Mouse (Mus musculus) forebrain, embryonic 13.5 days (tissue): ENCODE data around the gene Cpe. TPM values are rescaled to one million over a fixed set of nuclear protein-coding genes. Genes with fewer than 3 reads are reported as not detected.

Experiments
- ATAC-seq: fragments of 200-750 bp; cut with Nextera tagmentation; 2 replicates; pipeline ENCODE4 v1.8.0; 2017
- H3K27ac ChIP-seq: fragments of 300-500 bp; sonication (generic); 2 replicates; pipeline ENCODE4 v1.5.1; 2015; ENCODE audit warnings: inconsistent platforms, mild to moderate bottlenecking, moderate library complexity
- H3K27me3 ChIP-seq: fragments of 300-500 bp; sonication (generic); 2 replicates; pipeline ENCODE4 v1.6.1; 2015; ENCODE audit warnings: mild to moderate bottlenecking, inconsistent platforms
- H3K36me3 ChIP-seq: fragments of 300-500 bp; sonication (generic); 2 replicates; pipeline ENCODE4 v1.6.1; 2015; ENCODE audit warnings: mild to moderate bottlenecking, inconsistent platforms; ENCODE audit not compliant: poor library complexity, severe bottlenecking
- H3K4me1 ChIP-seq: fragments of 300-500 bp; sonication (generic); 2 replicates; pipeline ENCODE4 v1.6.1; 2015; ENCODE audit warnings: inconsistent platforms
- H3K4me2 ChIP-seq: fragments of 300-500 bp; sonication (generic); 2 replicates; pipeline ENCODE4 v1.6.1; 2015; ENCODE audit warnings: inconsistent platforms, mild to moderate bottlenecking, moderate library complexity
- H3K4me3 ChIP-seq: fragments of 300-500 bp; sonication (generic); 2 replicates; pipeline ENCODE4 v1.5.1; 2015; ENCODE audit warnings: mild to moderate bottlenecking, inconsistent platforms
- H3K9ac ChIP-seq: fragments of 300-500 bp; sonication (generic); 2 replicates; pipeline ENCODE4 v1.6.1; 2015; ENCODE audit warnings: mild to moderate bottlenecking, inconsistent platforms
- H3K9me3 ChIP-seq: fragments of 300-500 bp; sonication (generic); replicated peaks from 2 replicates; pipeline ENCODE4 v1.6.1; 2016; ENCODE audit warnings: inconsistent platforms
- WGBS: fragments of 180-500 bp; shearing (Covaris S2); methylation state at CpG from one replicate; pipeline ENCODE4 v1.1.7; 2015; 5-methylcytosine and 5-hydroxymethylcytosine counted together
- polyA plus RNA-seq: library from polyadenylated mRNA; unstranded; fragments of >200 nt; fragmentation: Nextera tagmentation; extraction: Ambion mirVana; gene quantifications from 2 replicates; pipeline ENCODE4 v1.2.1, GENCODE M21; 2015

Cpe gene
- polyA plus RNA-seq, 1 experiment from 2014 or later: 389 TPM

DNA sequence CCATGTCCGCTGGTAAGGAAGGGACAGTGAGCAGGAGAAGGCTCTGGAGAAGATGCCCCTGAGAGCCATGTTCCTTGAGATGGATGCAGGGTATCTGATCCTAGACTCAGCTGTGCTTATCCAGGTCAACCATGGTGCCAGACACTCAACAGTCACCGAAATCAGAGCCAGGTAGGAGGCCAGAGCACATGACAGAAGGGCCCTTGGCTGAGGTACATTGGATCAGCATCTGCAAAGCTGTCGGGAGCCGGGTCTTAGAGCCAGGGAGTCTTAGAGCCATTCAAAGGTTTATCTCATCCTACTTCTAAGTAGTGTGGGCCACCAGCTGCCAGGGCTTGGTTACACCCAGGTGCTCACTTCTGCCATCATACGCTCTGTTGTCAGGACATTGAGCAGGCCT lies 46.4 kb downstream of the Cpe start:
- no peak for ATAC-seq
- 91% methylated on average over 5 of the region's 5 CpGs for WGBS
- Histone ChIP-seq H3K27me3 (no peaks in the 10 kb centered on the region), H3K4me2 (no peak overlapping the region), H3K4me3 (no peak overlapping the region), H3K36me3 (no peaks in the 10 kb centered on the region), H3K4me1 (peaks cover 12% of the 10 kb centered on the region; the same call in 1 of the 2 replicates), H3K9me3 (no peaks in the 10 kb centered on the region), H3K9ac (no peak overlapping the region), H3K27ac (no peak overlapping the region)

DNA sequence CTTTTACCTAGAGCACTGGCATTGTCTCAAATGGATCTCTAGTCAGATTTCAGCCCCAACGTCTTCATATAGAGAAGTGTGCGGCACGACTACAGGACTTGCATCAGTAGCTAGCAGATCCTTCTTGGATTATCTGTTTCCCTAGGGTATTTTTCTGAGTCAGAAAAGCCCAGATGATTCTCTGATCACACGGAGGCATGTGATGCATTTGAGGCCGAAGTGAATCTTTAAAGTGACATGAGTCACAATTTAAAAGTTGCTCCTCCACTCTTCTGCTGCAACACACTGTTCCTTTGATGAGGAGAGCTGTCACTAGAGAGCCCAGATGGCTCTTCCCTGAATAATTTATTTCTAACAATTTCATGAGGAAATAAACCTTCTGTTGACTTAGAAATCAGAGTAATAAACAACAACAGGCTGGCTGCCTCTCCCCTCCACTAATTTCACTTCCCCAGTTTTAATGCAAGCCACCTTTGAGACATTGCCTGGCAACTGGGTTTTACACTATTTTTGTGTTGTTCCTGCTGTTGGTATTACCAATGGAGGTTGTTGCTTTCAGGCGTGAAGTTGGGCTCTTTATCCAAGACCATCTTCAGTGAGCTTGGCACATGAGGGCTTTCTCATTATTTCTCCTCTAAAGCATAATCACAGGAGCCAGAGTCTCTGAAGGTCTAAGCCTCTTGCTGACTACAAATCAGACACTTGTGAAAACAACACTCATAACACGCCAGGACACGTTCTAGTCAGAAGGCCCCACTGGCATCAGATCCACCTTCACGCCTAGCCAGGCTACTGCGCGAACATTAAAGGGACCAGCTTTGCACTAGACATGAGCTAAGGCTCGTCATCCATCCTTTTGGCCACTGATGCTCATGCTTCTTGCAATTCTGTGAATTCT lies 48.5 kb downstream of the Cpe start:
- Histone ChIP-seq H3K27ac (no peak overlapping the region), H3K9me3 (no peaks in the 10 kb centered on the region), H3K4me1 (peaks cover 30% of the 10 kb centered on the region), H3K9ac (no peak overlapping the region), H3K4me3 (no peak overlapping the region), H3K4me2 (no peak overlapping the region), H3K27me3 (no peaks in the 10 kb centered on the region), H3K36me3 (no peaks in the 10 kb centered on the region)
- ATAC-seq: no peak; the same call in 1 of the 2 replicates
- 86% methylated on average over 12 of the region's 12 CpGs for WGBS

DNA sequence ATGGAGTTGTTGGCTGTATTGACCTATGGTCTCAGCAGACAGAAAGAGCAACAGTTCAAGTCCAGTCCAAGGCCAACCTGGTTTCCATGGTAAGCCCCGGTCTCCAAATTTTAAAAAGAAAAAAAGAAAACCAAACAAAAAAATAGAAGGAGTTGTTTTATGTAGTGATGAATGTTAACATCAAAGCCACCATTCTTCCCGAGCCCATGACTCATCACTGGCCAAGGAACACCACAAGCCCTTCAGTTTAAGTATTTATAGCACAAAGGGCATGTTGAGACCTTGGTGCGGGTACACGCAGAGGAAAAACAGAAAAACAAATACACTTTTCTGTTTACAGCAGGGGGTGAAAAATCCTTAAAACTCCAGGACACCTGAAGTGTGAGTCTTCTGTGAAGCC lies 49.5 kb downstream of the Cpe start:
- WGBS: 80% methylated on average over 4 of the region's 4 CpGs
- H3K9me3 ChIP-seq: no peaks in the 10 kb centered on the region
- no peak for ATAC-seq
- no peak overlapping the region for H3K4me2 ChIP-seq
- H3K4me1 ChIP-seq: peaks cover 30% of the 10 kb centered on the region
- H3K36me3 ChIP-seq: no peaks in the 10 kb centered on the region
- no peak overlapping the region for H3K9ac ChIP-seq
- H3K4me3 ChIP-seq: no peak overlapping the region
- H3K27me3 ChIP-seq: no peaks in the 10 kb centered on the region
- H3K27ac ChIP-seq: no peak overlapping the region

GRCm38 (mm10) chr8:64642799-64643198 lies 50.1 kb downstream of the Cpe start:
- Histone ChIP-seq H3K36me3 (0 out of 2 replicates have a peak, but pooled peaks cover 3% of the 10 kb centered on the region), H3K9ac (no peak overlapping the region), H3K4me2 (no peak overlapping the region), H3K27ac (no peak overlapping the region), H3K9me3 (no peaks in the 10 kb centered on the region), H3K4me1 (peaks cover 30% of the 10 kb centered on the region), H3K27me3 (no peaks in the 10 kb centered on the region), H3K4me3 (no peak overlapping the region)
- ATAC-seq: no peak
- 94% methylated on average over 3 of the region's 3 CpGs for WGBS

DNA sequence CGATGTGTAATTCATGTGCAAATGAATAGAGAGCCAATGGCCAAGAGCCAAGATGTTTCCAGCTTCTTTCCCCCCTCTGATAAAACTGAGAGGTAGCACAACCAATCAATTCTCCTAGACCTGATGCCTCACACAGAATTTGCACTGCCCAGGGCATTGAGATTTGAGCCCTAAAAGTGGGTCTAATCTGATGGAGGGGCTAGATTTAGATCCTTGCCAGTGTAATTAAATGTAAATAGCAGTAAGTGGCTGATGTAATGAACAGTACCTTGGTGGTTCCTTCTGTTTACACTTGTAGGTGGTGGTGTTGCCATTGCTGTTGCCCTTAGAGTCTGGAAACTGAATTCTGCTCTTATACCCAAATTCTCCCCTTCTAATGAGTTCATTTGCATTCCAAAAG lies 52.3 kb downstream of the Cpe start:
- WGBS: 22% methylated on average over 1 of the region's 1 CpGs
- peak; percentile 72 for ATAC-seq
- H3K4me2 ChIP-seq: no peak overlapping the region
- no peak overlapping the region for H3K4me3 ChIP-seq
- 0 out of 2 replicates have a peak, but pooled peaks cover 7% of the 10 kb centered on the region for H3K36me3 ChIP-seq
- peaks cover 30% of the 10 kb centered on the region for H3K4me1 ChIP-seq
- no peaks in the 10 kb centered on the region for H3K27me3 ChIP-seq
- H3K9me3 ChIP-seq: no peaks in the 10 kb centered on the region
- peak overlapping the region; percentile 25; the same call in 1 of the 2 replicates for H3K27ac ChIP-seq
- no peak overlapping the region for H3K9ac ChIP-seq

- 85% methylated on average over 5 of the region's 5 CpGs for WGBS
- peaks cover 27% of the 10 kb centered on the region for H3K4me1 ChIP-seq
- H3K36me3 ChIP-seq: 0 out of 2 replicates have a peak, but pooled peaks cover 7% of the 10 kb centered on the region
- H3K27ac ChIP-seq: no peak overlapping the region
- H3K27me3 ChIP-seq: no peaks in the 10 kb centered on the region
- no peak for ATAC-seq
- no peak overlapping the region for H3K4me3 ChIP-seq
- no peaks in the 10 kb centered on the region for H3K9me3 ChIP-seq
- H3K4me2 ChIP-seq: no peak overlapping the region
- no peak overlapping the region for H3K9ac ChIP-seq
These were observed 53.2 kb downstream of the Cpe start for GRCm38 (mm10) chr8:64639676-64640075.

- H3K9ac ChIP-seq: no peak overlapping the region
- no peak overlapping the region for H3K4me3 ChIP-seq
- no peaks in the 10 kb centered on the region for H3K9me3 ChIP-seq
- no peak for ATAC-seq
- H3K27me3 ChIP-seq: no peaks in the 10 kb centered on the region
- no peak overlapping the region for H3K27ac ChIP-seq
- 92% methylated on average over 3 of the region's 3 CpGs for WGBS
- H3K4me1 ChIP-seq: peaks cover 4% of the 10 kb centered on the region
- H3K36me3 ChIP-seq: 0 out of 2 replicates have a peak, but pooled peaks cover 7% of the 10 kb centered on the region
- H3K4me2 ChIP-seq: no peak overlapping the region
These were observed 58.0 kb downstream of the Cpe start for GRCm38 (mm10) chr8:64634901-64635300.

- H3K36me3 ChIP-seq: 0 out of 2 replicates have a peak, but pooled peaks cover 7% of the 10 kb centered on the region
- H3K4me2 ChIP-seq: no peak overlapping the region
- H3K4me3 ChIP-seq: no peak overlapping the region
- H3K27ac ChIP-seq: no peak overlapping the region
- no peaks in the 10 kb centered on the region for H3K9me3 ChIP-seq
- no peak for ATAC-seq
- 65% methylated on average over 8 of the region's 8 CpGs for WGBS
- H3K27me3 ChIP-seq: no peaks in the 10 kb centered on the region
- H3K4me1 ChIP-seq: peaks cover 4% of the 10 kb centered on the region
- H3K9ac ChIP-seq: no peak overlapping the region
These were observed 58.6 kb downstream of the Cpe start for GRCm38 (mm10) chr8:64634131-64634865.

DNA sequence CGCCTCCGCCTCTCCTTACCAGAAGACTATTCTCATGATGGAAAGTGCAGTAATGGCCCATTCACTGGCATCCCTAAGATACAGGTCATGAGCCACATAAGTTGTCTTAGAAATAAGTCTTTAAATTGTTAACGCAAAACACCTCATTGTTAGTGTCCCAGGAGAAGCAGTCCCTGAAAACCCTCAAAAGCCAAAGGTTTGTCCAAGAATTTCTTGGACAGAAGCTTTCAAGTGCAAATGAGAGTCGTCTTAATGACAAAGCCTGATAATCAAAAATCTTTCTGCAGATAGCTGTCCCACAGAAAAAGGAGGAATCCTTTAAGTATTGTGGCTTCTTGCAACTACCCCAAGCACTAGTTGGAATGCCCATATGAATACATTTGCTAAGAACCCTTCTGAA lies 60.7 kb downstream of the Cpe start:
- Histone ChIP-seq H3K9ac (no peak overlapping the region), H3K36me3 (0 out of 2 replicates have a peak, but pooled peaks cover 3% of the 10 kb centered on the region)

DNA sequence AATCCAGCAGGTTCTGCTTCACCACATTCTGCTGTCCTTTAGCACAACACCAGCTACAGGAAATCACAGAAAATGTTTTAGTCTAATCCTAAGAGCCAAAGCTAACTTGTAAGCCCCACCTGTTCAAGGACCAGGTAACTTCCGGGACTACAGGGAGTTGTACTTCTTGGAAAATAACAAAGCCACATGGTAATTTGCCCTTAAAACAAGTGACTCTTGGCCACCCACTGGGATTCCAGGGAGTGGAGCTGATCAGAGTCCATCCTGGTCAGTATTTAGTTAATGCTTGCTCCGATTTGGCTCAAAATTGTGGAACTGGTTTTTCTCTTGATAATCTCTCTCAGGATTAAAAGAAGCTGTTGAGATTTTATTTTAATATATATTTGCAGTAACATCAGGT lies 61.1 kb downstream of the Cpe start:
- Histone ChIP-seq H3K4me3 (no peak overlapping the region), H3K4me2 (no peak overlapping the region), H3K9ac (no peak overlapping the region), H3K9me3 (no peaks in the 10 kb centered on the region), H3K27ac (no peak overlapping the region), H3K4me1 (peaks cover 5% of the 10 kb centered on the region), H3K36me3 (0 out of 2 replicates have a peak, but pooled peaks cover 3% of the 10 kb centered on the region), H3K27me3 (no peaks in the 10 kb centered on the region)
- ATAC-seq: no peak
- 73% methylated on average over 2 of the region's 2 CpGs for WGBS

More for the DNA sequence above, 60.7 kb downstream of the Cpe start:
- WGBS: 86% methylated on average over 4 of the region's 4 CpGs
- no peaks in the 10 kb centered on the region for H3K27me3 ChIP-seq
- ATAC-seq: no peak
- no peaks in the 10 kb centered on the region for H3K9me3 ChIP-seq
- no peak overlapping the region for H3K4me2 ChIP-seq
- H3K4me1 ChIP-seq: peaks cover 5% of the 10 kb centered on the region
- H3K4me3 ChIP-seq: no peak overlapping the region
- no peak overlapping the region for H3K27ac ChIP-seq

GRCm38 (mm10) chr8:64629034-64629760 lies 63.7 kb downstream of the Cpe start:
- ATAC-seq: peak; percentile 82
- Histone ChIP-seq H3K27ac (no peak overlapping the region), H3K4me2 (no peak overlapping the region), H3K9me3 (no peaks in the 10 kb centered on the region), H3K4me3 (no peak overlapping the region), H3K27me3 (no peaks in the 10 kb centered on the region), H3K36me3 (0 out of 2 replicates have a peak, but pooled peaks cover 7% of the 10 kb centered on the region), H3K4me1 (peaks cover 16% of the 10 kb centered on the region), H3K9ac (no peak overlapping the region)
- 63% methylated on average over 6 of the region's 6 CpGs for whole genome bisulfite sequencing
